Mouse (Mus musculus) neural tube, embryonic 11.5 days (tissue): ENCODE results near the gene Tppp3. TPM values are rescaled to one million over a fixed set of nuclear protein-coding genes. Genes with fewer than 3 reads are reported as not detected.

Experiments used
- ATAC-seq: fragments of 200-750 bp; cut with Nextera tagmentation; 2 replicates; pipeline ENCODE4 v1.8.0; 2017; ENCODE audit warnings: moderate number of reproducible peaks, mild to moderate bottlenecking, moderate TSS enrichment, moderate library complexity; ENCODE audit not compliant: insufficient read depth, low FRiP score, low TSS enrichment
- DNase-seq: peaks from one replicate; pipeline ENCODE4 v3.0.0-alpha.2; 2015; ENCODE audit warnings: low spot score
- H3K27ac ChIP-seq: fragments of 300-500 bp; sonication (generic); 2 replicates; pipeline ENCODE4 v1.5.1; 2014; ENCODE audit warnings: low read depth, mild to moderate bottlenecking, low read length
- H3K27me3 ChIP-seq: fragments of 300-500 bp; sonication (generic); 2 replicates; pipeline ENCODE4 v1.6.1; 2014; ENCODE audit warnings: mild to moderate bottlenecking, low read length, mixed read lengths; ENCODE audit not compliant: control insufficient read depth, insufficient read depth
- H3K36me3 ChIP-seq: fragments of 300-500 bp; sonication (generic); 2 replicates; pipeline ENCODE4 v1.6.1; 2014; ENCODE audit warnings: mild to moderate bottlenecking, low read length, moderate library complexity, mixed read lengths; ENCODE audit not compliant: control insufficient read depth, insufficient read depth
- H3K4me1 ChIP-seq: fragments of 300-500 bp; sonication (generic); 2 replicates; pipeline ENCODE4 v1.6.1; 2014; ENCODE audit warnings: low read length, mixed read lengths; ENCODE audit not compliant: control insufficient read depth, insufficient read depth
- H3K4me2 ChIP-seq: fragments of 300-500 bp; sonication (generic); 2 replicates; pipeline ENCODE4 v1.6.1; 2014; ENCODE audit warnings: low read depth, mild to moderate bottlenecking, moderate library complexity
- H3K4me3 ChIP-seq: fragments of 300-500 bp; sonication (generic); 2 replicates; pipeline ENCODE4 v1.5.1; 2014; ENCODE audit warnings: low read depth, low read length
- H3K9ac ChIP-seq: fragments of 300-500 bp; sonication (generic); 2 replicates; pipeline ENCODE4 v1.6.1; 2014; ENCODE audit warnings: mild to moderate bottlenecking, low read length
- H3K9me3 ChIP-seq: fragments of 300-500 bp; sonication (generic); 2 replicates; pipeline ENCODE4 v1.6.1; 2016; ENCODE audit warnings: low read length; ENCODE audit not compliant: control insufficient read depth
- WGBS: fragments of 180-500 bp; shearing (Covaris S2); extraction: QIAGEN DNeasy Blood & Tissue Kit; methylation state at CpG from one replicate; pipeline ENCODE4 v1.1.7; 2014; 5-methylcytosine and 5-hydroxymethylcytosine counted together
- polyA plus RNA-seq: library from polyadenylated mRNA; unstranded; fragments of >200 nt; fragmentation: Nextera tagmentation; extraction: Ambion mirVana; gene quantifications from 2 replicates; pipeline ENCODE4 v1.2.1, GENCODE M21; 2014

Gene Tppp3
- polyA plus RNA-seq, 1 experiment from 2014 or later, result 229 TPM

GRCm38 (mm10) chr8:105418992-105419391 lies 52.3 kb downstream of the Tppp3 start:
- 92% methylated on average over 2 of the region's 2 CpGs for WGBS
- no peak for DNase-seq

More at GRCm38 (mm10) chr8:105418992-105419391, 52.3 kb downstream of the Tppp3 start:
- Histone ChIP-seq H3K4me1 (no peaks in the 10 kb centered on the region), H3K27me3 (peaks cover 6% of the 10 kb centered on the region; the same call in 1 of the 2 replicates), H3K4me3 (no peak overlapping the region), H3K36me3 (no peaks in the 10 kb centered on the region), H3K4me2 (no peak overlapping the region), H3K9ac (no peak overlapping the region), H3K9me3 (no peaks in the 10 kb centered on the region), H3K27ac (no peak overlapping the region)
- no peak for ATAC-seq

Other genes starting within 250 kb of the Tppp3 start
- 28.9 and 31.5 TPM in 2 replicates for gene D230025D16Rik, start 246.4 kb downstream of the Tppp3 start, polyA plus RNA-seq
- gene B3gnt9, start 216.4 kb downstream of the Tppp3 start, polyA plus RNA-seq, result 3.5 and 3.6 TPM in 2 replicates
- 14.9 and 18.4 TPM in 2 replicates for gene Tradd, start 206.9 kb downstream of the Tppp3 start, polyA plus RNA-seq
- 0.66 and 1.0 TPM in 2 replicates for gene Fbxl8, start 206.9 kb downstream of the Tppp3 start, polyA plus RNA-seq
- not detected in 2 replicates for gene Hsf4, start 201.7 kb downstream of the Tppp3 start, polyA plus RNA-seq
- 2.7 and 3.5 TPM in 2 replicates for gene Nol3, start 195.4 kb downstream of the Tppp3 start, polyA plus RNA-seq
- 46.1 and 50.8 TPM in 2 replicates for gene 4931428F04Rik, start 181.7 kb downstream of the Tppp3 start, polyA plus RNA-seq
- gene Exoc3l, start 175.4 kb downstream of the Tppp3 start, polyA plus RNA-seq, result 12.1 and 13.9 TPM in 2 replicates
- gene E2f4, start 173.9 kb downstream of the Tppp3 start, polyA plus RNA-seq, result 103 and 107 TPM in 2 replicates
- 1.0 and 1.9 TPM in 2 replicates for gene Elmo3, start 165.9 kb downstream of the Tppp3 start, polyA plus RNA-seq
- gene Lrrc29, start 145.2 kb downstream of the Tppp3 start, polyA plus RNA-seq, result 1.3 and 1.4 TPM in 2 replicates
- gene Tmem208, start 145.2 kb downstream of the Tppp3 start, polyA plus RNA-seq, result 111 TPM in 2 replicates
- gene Fhod1, start 123.6 kb downstream of the Tppp3 start, polyA plus RNA-seq, result 1.8 and 1.9 TPM in 2 replicates
- gene Slc9a5, start 122.7 kb downstream of the Tppp3 start, polyA plus RNA-seq, result 4.1 TPM in 2 replicates
- gene Plekhg4, start 98.3 kb downstream of the Tppp3 start, polyA plus RNA-seq, result 0.54 and 0.89 TPM in 2 replicates
- not detected in 2 replicates for gene Kctd19, start 58.0 kb downstream of the Tppp3 start, polyA plus RNA-seq
- gene Lrrc36, start 58.0 kb downstream of the Tppp3 start, polyA plus RNA-seq, result 0.92 and 1.6 TPM in 2 replicates
- 18.5 and 18.9 TPM in 2 replicates for gene Zdhhc1, start 25.4 kb upstream of the Tppp3 start, polyA plus RNA-seq
- gene Hsd11b2, start 47.2 kb upstream of the Tppp3 start, polyA plus RNA-seq, result 22.5 and 23.9 TPM in 2 replicates
- 137 and 148 TPM in 2 replicates for gene Atp6v0d1, start 94.5 kb upstream of the Tppp3 start, polyA plus RNA-seq
- gene Ripor1, start 133.7 kb upstream of the Tppp3 start, polyA plus RNA-seq, result 19.3 and 20.3 TPM in 2 replicates
- 98.5 and 111 TPM in 2 replicates for gene Ctcf, start 165.0 kb upstream of the Tppp3 start, polyA plus RNA-seq
- 0.66 and 2.1 TPM in 2 replicates for gene Agrp, start 165.9 kb upstream of the Tppp3 start, polyA plus RNA-seq
- 4.6 and 5.0 TPM in 2 replicates for gene Carmil2, start 214.7 kb upstream of the Tppp3 start, polyA plus RNA-seq
- gene Acd, start 229.6 kb upstream of the Tppp3 start, polyA plus RNA-seq, result 74.3 and 76.7 TPM in 2 replicates
- 23.1 and 24.1 TPM in 2 replicates for gene Pard6a, start 229.6 kb upstream of the Tppp3 start, polyA plus RNA-seq
- gene 4933405L10Rik, start 236.1 kb upstream of the Tppp3 start, polyA plus RNA-seq, result 0.20 TPM in 1 of 2 replicates, not detected in the other
- gene Enkd1, start 236.7 kb upstream of the Tppp3 start, polyA plus RNA-seq, result 27.6 and 27.8 TPM in 2 replicates